Mouse (Mus musculus) forebrain, embryonic 15.5 days (tissue): ENCODE results near the gene A630010A05Rik. TPM values are rescaled to one million over a fixed set of nuclear protein-coding genes. Genes with fewer than 3 reads are reported as not detected.
"Not testable (repeated sequence)": the region's sequence is repeated elsewhere in the genome, so short reads cannot be mapped to it uniquely, and the experiment has no call there.

ENCODE experiments used
- ATAC-seq: fragments of 200-750 bp; cut with Nextera tagmentation; replicated peaks from 2 replicates; pipeline ENCODE4 v1.8.0; 2017; ENCODE audit warnings: mild to moderate bottlenecking, moderate TSS enrichment, moderate library complexity
- H3K27ac ChIP-seq: fragments of 300-500 bp; sonication (generic); replicated peaks from 2 replicates; pipeline ENCODE4 v1.5.1; 2015; ENCODE audit warnings: mild to moderate bottlenecking, inconsistent platforms
- H3K27me3 ChIP-seq: fragments of 300-500 bp; sonication (generic); 2 replicates; pipeline ENCODE4 v1.6.1; 2015; ENCODE audit warnings: inconsistent platforms
- H3K36me3 ChIP-seq: fragments of 300-500 bp; sonication (generic); 2 replicates; pipeline ENCODE4 v1.6.1; 2015; ENCODE audit warnings: mild to moderate bottlenecking, inconsistent platforms
- H3K4me1 ChIP-seq: fragments of 300-500 bp; sonication (generic); 2 replicates; pipeline ENCODE4 v1.6.1; 2015; ENCODE audit warnings: inconsistent platforms
- H3K4me2 ChIP-seq: fragments of 300-500 bp; sonication (generic); replicated peaks from 2 replicates; pipeline ENCODE4 v1.6.1; 2015; ENCODE audit warnings: mild to moderate bottlenecking, inconsistent platforms
- H3K4me3 ChIP-seq: fragments of 300-500 bp; sonication (generic); 2 replicates; pipeline ENCODE4 v1.5.1; 2015; ENCODE audit warnings: mild to moderate bottlenecking, inconsistent platforms
- H3K9ac ChIP-seq: fragments of 300-500 bp; sonication (generic); replicated peaks from 2 replicates; pipeline ENCODE4 v1.6.1; 2015; ENCODE audit warnings: mild to moderate bottlenecking, inconsistent platforms
- H3K9me3 ChIP-seq: fragments of 300-500 bp; sonication (generic); 2 replicates; pipeline ENCODE4 v1.6.1; 2016; ENCODE audit warnings: inconsistent platforms
- WGBS: fragments of 180-500 bp; shearing (Covaris S2); methylation state at CpG from one replicate; pipeline ENCODE4 v1.1.7; 2015; ENCODE audit warnings: mixed read lengths; 5-methylcytosine and 5-hydroxymethylcytosine counted together
- polyA plus RNA-seq: library from polyadenylated mRNA; unstranded; fragments of >200 nt; fragmentation: Nextera tagmentation; extraction: Ambion mirVana; gene quantifications from 2 replicates; pipeline ENCODE4 v1.2.1, GENCODE M21; 2015

Gene A630010A05Rik
- polyA plus RNA-seq, result not detected in 2 replicates

GRCm38 (mm10) chr16:14562017-14562416, at the start of gene A630010A05Rik:
A630010A05Rik (plus strand) TSS chr16:14562317.
- H3K4me2 ChIP-seq, result no peak within 1 kb of the TSS
- no peak within 1 kb of the TSS for H3K9ac ChIP-seq
- no peak within 1 kb of the TSS for H3K27ac ChIP-seq
- 89% methylated on average over 1 of the region's 1 CpGs for WGBS
- H3K4me3 ChIP-seq, result no peak within 1 kb of the TSS
- no peaks in the 10 kb centered on the region for H3K4me1 ChIP-seq
- H3K36me3 ChIP-seq, result no peaks in the 10 kb centered on the region
- H3K9me3 ChIP-seq, result no peaks in the 10 kb centered on the region
- ATAC-seq, result no peak
- H3K27me3 ChIP-seq, result no peaks in the 10 kb centered on the region

- H3K27ac ChIP-seq, result no peak overlapping the region
- no peak overlapping the region for H3K4me2 ChIP-seq
- no peak overlapping the region for H3K4me3 ChIP-seq
- no peaks in the 10 kb centered on the region for H3K36me3 ChIP-seq
- H3K4me1 ChIP-seq, result no peaks in the 10 kb centered on the region
- no peak overlapping the region for H3K9ac ChIP-seq
- H3K27me3 ChIP-seq, result no peaks in the 10 kb centered on the region
- ATAC-seq, result no peak
- no peaks in the 10 kb centered on the region for H3K9me3 ChIP-seq
Observed at GRCm38 (mm10) chr16:14535766-14536165, 26.4 kb upstream of the A630010A05Rik start.

- H3K27me3 ChIP-seq, ATAC-seq, H3K4me2 ChIP-seq, H3K4me1 ChIP-seq, H3K27ac ChIP-seq, H3K4me3 ChIP-seq, H3K9ac ChIP-seq, H3K9me3 ChIP-seq, H3K36me3 ChIP-seq: not testable (repeated sequence)
- WGBS, result 37% methylated on average over 1 of the region's 1 CpGs
Observed at GRCm38 (mm10) chr16:14557191-14557590, 4.9 kb upstream of the A630010A05Rik start.

Other genes with a start within 250 kb of the A630010A05Rik start
- 202 and 206 TPM in 2 replicates for gene Fopnl, start 244.9 kb upstream of the A630010A05Rik start, polyA plus RNA-seq
- gene Abcc1, start 200.8 kb upstream of the A630010A05Rik start, polyA plus RNA-seq, result 8.9 and 11.2 TPM in 2 replicates